1 mouse cellular context compared by ENCODE assay signal in the genomic region with DNA sequence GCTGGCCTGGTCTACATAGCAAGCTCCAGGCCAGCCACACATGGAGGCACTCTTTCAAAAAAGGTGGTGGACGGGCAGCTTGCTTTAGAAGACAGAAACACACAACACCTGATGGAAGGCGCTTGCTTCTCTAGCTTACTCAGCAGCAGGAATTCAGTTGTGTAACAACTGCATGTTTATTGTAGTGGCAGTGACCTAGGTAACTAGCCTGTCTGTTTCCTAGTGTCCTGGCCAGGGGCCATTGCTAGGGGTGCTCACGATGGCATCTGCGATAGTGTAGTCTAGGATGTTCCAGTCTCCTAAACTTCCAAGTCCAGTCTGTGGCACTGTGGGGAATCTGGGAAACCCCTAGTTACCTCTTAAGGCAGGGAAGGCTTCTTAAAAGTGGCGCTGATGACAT.
TF ChIP-seq lines count a peak whose summit lies in the region.

No protein-coding gene starts in this region.

TF ChIP-seq in CH12.LX, 34 proteins besides CTCF, POLR2A, EP300 and RAD21 (continued from another document):
- no peak for TF ChIP-seq HCFC1 (IDR thresholded peaks at IDR 0.05; ENCODE audit: low read depth, low read length)
- TF ChIP-seq MYC (IDR thresholded peaks at IDR 0.05; ENCODE audit: low read depth, low read length), result no peak
- TF ChIP-seq UBTF (IDR thresholded peaks at IDR 0.05; ENCODE audit: low read depth, low read length), result no peak
